21 mouse cellular contexts compared by ENCODE assay signal in the genomic region with DNA sequence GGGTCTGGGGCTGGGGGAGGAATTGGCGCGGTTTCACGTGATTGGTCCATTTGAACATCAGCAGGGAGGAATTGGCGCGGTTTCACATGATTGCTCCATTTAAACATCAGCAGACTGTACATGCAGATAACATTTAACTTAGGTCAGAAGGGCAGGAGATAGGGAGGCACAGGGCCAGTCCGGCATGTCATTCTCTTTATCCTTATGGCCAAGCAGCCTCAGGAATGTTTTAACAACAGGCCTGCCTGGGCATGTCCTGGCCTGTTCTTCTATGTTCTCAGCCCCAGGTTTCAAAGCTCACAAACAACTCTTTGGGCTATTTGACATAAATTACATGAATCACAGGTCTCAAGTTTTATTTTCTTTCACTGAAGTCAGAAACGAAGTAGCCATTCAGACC. TPM values are rescaled to one million over a fixed set of nuclear protein-coding genes. Genes with fewer than 3 reads are reported as not detected.
DNase-seq lines count a peak whose midpoint lies in the region; TF ChIP-seq lines count a peak whose summit lies in the region.
"Not testable (repeated sequence)": the region's sequence is repeated elsewhere in the genome, so short reads cannot be mapped to it uniquely, and the experiment has no call there.
"Had no signal": no experiment of that assay in that cellular context is flagged by ENCODE, and none has a peak within 500 bp of the region (broad histone marks: within the 10 kb centered on the region; RNA-seq: fewer than 3 reads in every experiment).

No protein-coding gene starts in this region.

- TF ChIP-seq POLR2A in liver, adult 2 months (IDR thresholded peaks at IDR 0.05; ENCODE audit: extremely low read depth, insufficient read depth, low read length), result not testable (repeated sequence)

- not testable (repeated sequence) for H3K27me3 ChIP-seq in liver, adult 2 months (ENCODE audit: control insufficient read depth, insufficient read depth, low read length)

- not testable (repeated sequence) for H3K36me3 ChIP-seq in liver, adult 2 months (ENCODE audit: control insufficient read depth, insufficient read depth, low read length)

- not testable (repeated sequence) for H3K4me1 ChIP-seq in liver, adult 2 months (ENCODE audit: control insufficient read depth, insufficient read depth, low read length)

- 78% methylated on average over 7 of the region's 7 CpGs for WGBS in liver, adult 2 months

- H3K9ac ChIP-seq in liver, adult 2 months (ENCODE audit: low read depth, low read length), result not testable (repeated sequence)

- not testable (repeated sequence) for H3K4me3 ChIP-seq in layer of hippocampus, adult 2 months; liver, adult 2 months (ENCODE audit: insufficient read depth, low read depth, low read length)

- DNase-seq in heart, adult 11 months, result peak; percentile 68
- not testable (repeated sequence) for DNase-seq in layer of hippocampus, adult 2 months (ENCODE audit: low spot score in 2 of 2)
- peak; percentile 56 for DNase-seq in liver, adult 2 months (ENCODE audit: extremely low read depth, low read depth, low spot score)
- DNase-seq in thymus, postnatal 4 days, result peak; percentile 5

- not testable (repeated sequence) for TF ChIP-seq CTCF in layer of hippocampus, adult 2 months (conservative IDR thresholded peaks at IDR 0.05); liver, adult 2 months (IDR thresholded peaks at IDR 0.05; ENCODE audit: low read depth, low read length)

- H3K79me2 ChIP-seq in liver, adult 2 months (ENCODE audit: control insufficient read depth, insufficient read depth, low read length), result not testable (repeated sequence)

- H3K27ac ChIP-seq in layer of hippocampus, adult 2 months, result peak overlapping the region; percentile 93; the same call in 1 of the 2 replicates
- H3K27ac ChIP-seq in liver, adult 2 months (replicated peaks; ENCODE audit: insufficient read depth, low read depth, low read length), result not testable (repeated sequence)

RNA-seq across cellular contexts. Expression of a gene that starts 57.1 kb away (rescaled TPM):
- total RNA-seq in layer of hippocampus, adult 2 months (2021), result not detected
- not detected in 2 replicates for total RNA-seq in liver, adult 2 months (2014; rRNA removed)
- not detected in 2 replicates for polyA plus RNA-seq in liver, adult 2 months (2012; rRNA removed)
- total RNA-seq: adrenal gland, adult 18-20 months; adrenal gland, adult 2 months; adrenal gland, adult 8-10 months; adrenal gland, postnatal 10 days; adrenal gland, postnatal 14 days; adrenal gland, postnatal 25 days; adrenal gland, postnatal 36 days; adrenal gland, postnatal 4 days; CH12.LX; ES-E14; G1E; MEL had no signal
- polyA plus RNA-seq: activated CD4-positive, CD25-positive, alpha-beta regulatory T cell, adult 4 months; adrenal gland, adult 2 months; brain, embryonic 14.5 days; C2C12; CD4-positive, CD25-positive, alpha-beta regulatory T cell, adult 4 months; G1E; Patski had no signal
